Mouse (Mus musculus) T-cell, adult 66 days (primary cell): ENCODE results near the gene Trp63. TPM values are rescaled to one million over a fixed set of nuclear protein-coding genes. Genes with fewer than 3 reads are reported as not detected.

Experiments used
- total RNA-seq, 2 experiments: library from RNA; stranded (reverse); gene quantifications; 3 replicates in 1 of 2; 4 replicates in 1 of 2; pipeline ENCODE4 v1.2.4; 2023

Trp63 gene
- not detected for total RNA-seq

GRCm38 (mm10) chr16:25683531-25684248, at the start of gene Trp63:
Gene Trp63 (plus strand): TSS chr16:25683763.

